Comparison of ENCODE assay signal across 10 mouse cellular contexts in the genomic region with DNA sequence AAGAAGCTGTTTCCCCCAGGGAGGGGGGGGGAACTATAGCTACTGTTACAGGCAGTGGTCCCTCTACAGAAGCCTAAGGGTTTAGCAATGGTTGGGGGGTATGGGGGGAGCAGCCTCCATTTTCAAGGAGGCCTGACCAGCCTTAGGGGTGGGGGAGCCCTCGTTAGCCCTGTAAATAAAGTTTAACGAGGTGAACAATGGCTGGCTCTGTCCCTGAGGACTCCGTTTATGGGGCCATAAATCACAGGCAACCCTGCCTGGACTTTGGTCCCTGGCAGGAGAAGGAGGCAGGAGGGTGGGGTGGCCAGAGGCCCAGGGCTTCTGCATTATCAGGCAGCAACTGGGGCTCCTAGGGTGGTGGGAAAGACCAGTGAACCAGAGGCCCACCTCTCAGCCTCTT. TPM values are rescaled to one million over a fixed set of nuclear protein-coding genes. Genes with fewer than 3 reads are reported as not detected.
DNase-seq lines count a peak whose midpoint lies in the region; ATAC-seq and TF ChIP-seq lines count a peak whose summit lies in the region.
"Had no signal": no experiment of that assay in that cellular context is flagged by ENCODE, and none has a peak within 500 bp of the region (broad histone marks: within the 10 kb centered on the region; RNA-seq: fewer than 3 reads in every experiment).

No protein-coding gene starts in this region.

- TF ChIP-seq CTCF in intestine, postnatal 0 days (IDR thresholded peaks at IDR 0.05; ENCODE audit: low read depth): no peak
- TF ChIP-seq CTCF in stomach, postnatal 0 days (IDR thresholded peaks at IDR 0.05; ENCODE audit: low read depth): no peak

- DNase-seq in large intestine, adult 2 months (ENCODE audit: low read depth, low spot score): peak; percentile 90
- peak; percentile 84 for DNase-seq in stomach, postnatal 0 days (ENCODE audit: low spot score)
- DNase-seq in layer of hippocampus, postnatal 25 days (ENCODE audit: extremely low spot score in 1 of 2, low spot score in 1 of 2): no peak
- DNase-seq: gastrocnemius, postnatal 36 days had no signal

- H3K9ac ChIP-seq in hindbrain, embryonic 12.5 days: no peak overlapping the region
- H3K9ac ChIP-seq in hindbrain, embryonic 16.5 days (ENCODE audit: low read depth, low read length): no peak overlapping the region
- H3K9ac ChIP-seq in intestine, postnatal 0 days (ENCODE audit: low read depth, low read length): no peak overlapping the region; the same call in 1 of the 2 replicates
- H3K9ac ChIP-seq in stomach, postnatal 0 days (ENCODE audit: low read length): 0 out of 2 replicates have a peak overlapping the region, but pooled peaks have one; percentile 13

- H3K27me3 ChIP-seq in hindbrain, embryonic 12.5 days: no peaks in the 10 kb centered on the region
- no peaks in the 10 kb centered on the region for H3K27me3 ChIP-seq in hindbrain, embryonic 16.5 days (replicated peaks; ENCODE audit: control insufficient read depth, insufficient read depth, low read length)
- H3K27me3 ChIP-seq in intestine, postnatal 0 days (replicated peaks; ENCODE audit: control insufficient read depth, insufficient read depth, low read length): no peaks in the 10 kb centered on the region
- H3K27me3 ChIP-seq in stomach, postnatal 0 days (ENCODE audit: control insufficient read depth, insufficient read depth, low read length): no peaks in the 10 kb centered on the region

- no peak for ATAC-seq in hindbrain, embryonic 12.5 days (ENCODE audit: low FRiP score)
- ATAC-seq in hindbrain, embryonic 16.5 days: no peak
- ATAC-seq in intestine, postnatal 0 days: peak; percentile 90
- ATAC-seq in stomach, postnatal 0 days (ENCODE audit: low FRiP score, low TSS enrichment): peak; percentile 79
- ATAC-seq in granulocyte monocyte progenitor cell, adult 5-6 weeks (replicated peaks; ENCODE audit: poor library complexity, severe bottlenecking): no peak
- ATAC-seq: lung, postnatal 0 days had no signal

- H3K27ac ChIP-seq in hindbrain, embryonic 12.5 days: 0 out of 2 replicates have a peak overlapping the region, but pooled peaks have one; percentile 9
- no peak overlapping the region for H3K27ac ChIP-seq in hindbrain, embryonic 16.5 days (ENCODE audit: low read depth, low read length)
- H3K27ac ChIP-seq in intestine, postnatal 0 days (ENCODE audit: low read depth, low read length): peak overlapping the region; percentile 91
- H3K27ac ChIP-seq in stomach, postnatal 0 days (replicated peaks): peak overlapping the region; percentile 76

- H3K4me1 ChIP-seq in hindbrain, embryonic 12.5 days: peaks cover 49% of the 10 kb centered on the region
- H3K4me1 ChIP-seq in hindbrain, embryonic 16.5 days (ENCODE audit: control insufficient read depth, insufficient read depth, low read depth, low read length): peaks cover 25% of the 10 kb centered on the region
- H3K4me1 ChIP-seq in intestine, postnatal 0 days (replicated peaks; ENCODE audit: control insufficient read depth, insufficient read depth, low read length): peaks cover 26% of the 10 kb centered on the region
- H3K4me1 ChIP-seq in stomach, postnatal 0 days (replicated peaks; ENCODE audit: control insufficient read depth, insufficient read depth): peaks cover 9% of the 10 kb centered on the region; the same call in 1 of the 2 replicates

- no peaks in the 10 kb centered on the region for H3K9me3 ChIP-seq in hindbrain, embryonic 12.5 days (replicated peaks)
- no peaks in the 10 kb centered on the region for H3K9me3 ChIP-seq in hindbrain, embryonic 16.5 days (ENCODE audit: control insufficient read depth, low read length)
- no peaks in the 10 kb centered on the region for H3K9me3 ChIP-seq in intestine, postnatal 0 days (ENCODE audit: control insufficient read depth)
- no peaks in the 10 kb centered on the region for H3K9me3 ChIP-seq in stomach, postnatal 0 days (ENCODE audit: control insufficient read depth, low read length)

- 28% methylated on average over 3 of the region's 3 CpGs for WGBS in hindbrain, embryonic 12.5 days
- 31% methylated on average over 3 of the region's 3 CpGs for WGBS in hindbrain, embryonic 16.5 days
- 15% methylated on average over 3 of the region's 3 CpGs for WGBS in intestine, postnatal 0 days
- 13% methylated on average over 3 of the region's 3 CpGs for WGBS in large intestine, adult 2 months
- WGBS in stomach, postnatal 0 days: 43% methylated on average over 3 of the region's 3 CpGs

- H3K4me3 ChIP-seq in hindbrain, embryonic 12.5 days: no peak overlapping the region
- H3K4me3 ChIP-seq in hindbrain, embryonic 16.5 days (ENCODE audit: low read length): no peak overlapping the region
- no peak overlapping the region for H3K4me3 ChIP-seq in intestine, postnatal 0 days (ENCODE audit: low read depth, low read length)
- H3K4me3 ChIP-seq in stomach, postnatal 0 days (ENCODE audit: low read depth, low read length): no peak overlapping the region

- H3K36me3 ChIP-seq in hindbrain, embryonic 12.5 days: peaks cover 31% of the 10 kb centered on the region
- H3K36me3 ChIP-seq in hindbrain, embryonic 16.5 days (ENCODE audit: control insufficient read depth, insufficient read depth, low read length): peaks cover 6% of the 10 kb centered on the region; the same call in 1 of the 2 replicates
- peaks cover 57% of the 10 kb centered on the region for H3K36me3 ChIP-seq in intestine, postnatal 0 days (ENCODE audit: control insufficient read depth, insufficient read depth)
- peaks cover 5% of the 10 kb centered on the region for H3K36me3 ChIP-seq in stomach, postnatal 0 days (ENCODE audit: control insufficient read depth, insufficient read depth, low read length)
- H3K36me3 ChIP-seq: G1E had no signal

- H3K4me2 ChIP-seq in hindbrain, embryonic 12.5 days (replicated peaks): no peak overlapping the region
- H3K4me2 ChIP-seq in hindbrain, embryonic 16.5 days (ENCODE audit: low read length): no peak overlapping the region
- H3K4me2 ChIP-seq in intestine, postnatal 0 days (replicated peaks; ENCODE audit: low read depth): peak overlapping the region; percentile 39
- no peak overlapping the region for H3K4me2 ChIP-seq in stomach, postnatal 0 days (replicated peaks; ENCODE audit: low read depth)

- TF ChIP-seq EP300 in stomach, postnatal 0 days (optimal IDR thresholded peaks at IDR 0.05): no peak

RNA-seq across cellular contexts. Expression of gene Pkdcc, which starts 7.6 kb away (rescaled TPM):
- 14.6 and 17.9 TPM in 2 replicates for polyA plus RNA-seq in hindbrain, embryonic 12.5 days (2016; fragmentation: Nextera tagmentation; extraction: Ambion mirVana)
- 5.0 and 5.1 TPM in 2 replicates for polyA plus RNA-seq in hindbrain, embryonic 16.5 days (2015; fragmentation: Nextera tagmentation; extraction: Ambion mirVana)
- 15.8 and 17.5 TPM in 2 replicates for polyA plus RNA-seq in intestine, postnatal 0 days (2015; fragmentation: Nextera tagmentation; extraction: Ambion mirVana)
- polyA plus RNA-seq in large intestine, adult 2 months (2012; rRNA removed): 61.0 and 69.8 TPM in 2 replicates
- polyA plus RNA-seq in stomach, postnatal 0 days (2015; fragmentation: Nextera tagmentation; extraction: Ambion mirVana): 10.3 and 14.1 TPM in 2 replicates
- total RNA-seq in layer of hippocampus, postnatal 25 days (2021): 10 to 100 TPM; 18.3 to 20.1 TPM
- total RNA-seq in granulocyte monocyte progenitor cell, adult 5-6 weeks (2014; fragmentation: Nextera tagmentation): 0.34 TPM in 1 of 2 replicates, not detected in the other
- 1.8 TPM in 1 of 2 replicates, not detected in the other for total RNA-seq in granulocyte monocyte progenitor cell, adult 5-6 weeks (2017)
- total RNA-seq: G1E had no signal
- polyA plus RNA-seq: G1E had no signal

Comparison
In these comparisons a context has a peak if more than half of its experiments do, and no peak if none do; other contexts are left out.
1. ATAC-seq: peak in intestine, postnatal 0 days (single experiment) and stomach, postnatal 0 days (single experiment); none in hindbrain, embryonic 12.5 days (single experiment), hindbrain, embryonic 16.5 days (single experiment) and granulocyte monocyte progenitor cell, adult 5-6 weeks (single experiment).
2. DNase-seq: peak in large intestine, adult 2 months (single experiment) and stomach, postnatal 0 days (single experiment); none in layer of hippocampus, postnatal 25 days (0 of 2).